Mouse (Mus musculus): ENCODE results near the gene Gm572. TPM values are rescaled to one million over a fixed set of nuclear protein-coding genes. Genes with fewer than 3 reads are reported as not detected.
A peak's percentile ranks its signal among the peaks of the same experiment; 100 is the strongest.

Gm572 gene
- polyA plus RNA-seq, 1 experiment from 2014 or later, result not detected

DNA sequence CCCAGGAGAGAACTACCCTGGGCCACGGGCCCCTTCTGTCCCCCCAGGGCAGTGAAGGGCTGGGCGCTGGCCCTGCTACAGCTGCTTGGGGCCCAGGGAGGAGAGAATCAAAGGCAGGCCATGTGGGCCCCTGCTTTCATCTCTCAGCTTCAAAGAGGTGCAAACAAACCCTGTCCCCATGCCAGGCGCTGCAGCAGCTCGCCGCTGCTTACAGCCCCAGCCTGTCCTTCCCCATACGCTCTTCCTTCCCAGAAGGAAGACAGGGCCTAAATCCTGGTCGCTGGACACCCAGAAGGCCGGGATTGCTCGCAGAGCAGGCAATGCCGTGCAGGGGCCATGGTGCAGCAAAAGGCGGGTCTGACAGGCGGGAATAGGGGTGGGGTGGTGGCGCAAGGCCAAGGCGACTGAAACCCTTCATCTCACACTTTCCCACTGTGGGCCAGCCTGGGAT lies 43.4 kb downstream of the Gm572 start:
- Histone ChIP-seq H3K27me3 (peaks cover 19% of the 10 kb centered on the region; the same call in 1 of the 2 replicates), H3K4me3 (replicated peaks) (no peak overlapping the region), H3K4me1 (replicated peaks) (peaks cover 71% of the 10 kb centered on the region), H3K4me2 (peak overlapping the region; percentile 3; the same call in 1 of the 2 replicates), H3K36me3 (no peaks in the 10 kb centered on the region), H3K9me3 (no peaks in the 10 kb centered on the region), H3K9ac (replicated peaks) (peak overlapping the region; percentile 28; the same call in 1 of the 2 replicates), H3K27ac (peak overlapping the region; percentile 59; the same call in 1 of the 2 replicates)
- 10% methylated on average over 14 of the region's 14 CpGs for WGBS
- no peak for ATAC-seq (ENCODE audit: insufficient number of reproducible peaks, insufficient read depth, low FRiP score, low TSS enrichment, low read depth)

- H3K27ac ChIP-seq, result peak overlapping the region; percentile 50; the same call in 1 of the 2 replicates
- peak; percentile 61 for ATAC-seq (ENCODE audit: insufficient number of reproducible peaks, insufficient read depth, low FRiP score, low TSS enrichment, low read depth)
- peaks cover 18% of the 10 kb centered on the region; the same call in 1 of the 2 replicates for H3K27me3 ChIP-seq
Observed at GRCm38 (mm10) chr4:148688091-148688490, 45.0 kb downstream of the Gm572 start.

DNA sequence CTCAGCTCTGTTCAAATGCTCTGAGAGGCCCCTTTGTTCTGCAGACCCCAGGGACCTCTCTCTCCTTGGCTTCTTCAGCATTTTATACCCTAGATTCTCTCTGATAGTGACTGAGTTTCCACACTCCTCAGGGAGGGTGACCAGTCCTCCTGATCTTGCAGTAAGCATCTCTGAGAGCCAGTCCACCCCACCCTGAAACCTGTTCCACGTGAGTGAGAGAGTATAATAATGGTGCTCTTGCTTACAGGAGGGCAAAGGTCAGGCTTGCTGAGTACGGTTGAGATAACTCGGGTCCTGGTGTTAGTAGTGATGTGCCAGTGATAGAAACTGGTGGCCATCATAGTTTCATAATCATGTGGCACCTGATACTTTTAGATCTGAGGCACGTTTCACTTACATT lies 48.1 kb downstream of the Gm572 start:
- Histone ChIP-seq H3K27me3 (peaks cover 7% of the 10 kb centered on the region; the same call in 1 of the 2 replicates), H3K9ac (replicated peaks) (no peak overlapping the region), H3K4me2 (no peak overlapping the region), H3K9me3 (no peaks in the 10 kb centered on the region), H3K4me1 (replicated peaks) (peaks cover 35% of the 10 kb centered on the region), H3K36me3 (no peaks in the 10 kb centered on the region), H3K27ac (no peak overlapping the region), H3K4me3 (replicated peaks) (no peak overlapping the region)
- 84% methylated on average over 4 of the region's 4 CpGs for WGBS
- no peak for ATAC-seq (ENCODE audit: insufficient number of reproducible peaks, insufficient read depth, low FRiP score, low TSS enrichment, low read depth)

More at GRCm38 (mm10) chr4:148688091-148688490, 45.0 kb downstream of the Gm572 start:
- H3K4me1 ChIP-seq (replicated peaks), result peaks cover 57% of the 10 kb centered on the region
- H3K4me3 ChIP-seq (replicated peaks), result no peak overlapping the region
- no peak overlapping the region for H3K9ac ChIP-seq (replicated peaks)
- H3K4me2 ChIP-seq, result peak overlapping the region; percentile 24
- no peaks in the 10 kb centered on the region for H3K9me3 ChIP-seq
- no peaks in the 10 kb centered on the region for H3K36me3 ChIP-seq
- 11% methylated on average over 2 of the region's 2 CpGs for WGBS

DNA sequence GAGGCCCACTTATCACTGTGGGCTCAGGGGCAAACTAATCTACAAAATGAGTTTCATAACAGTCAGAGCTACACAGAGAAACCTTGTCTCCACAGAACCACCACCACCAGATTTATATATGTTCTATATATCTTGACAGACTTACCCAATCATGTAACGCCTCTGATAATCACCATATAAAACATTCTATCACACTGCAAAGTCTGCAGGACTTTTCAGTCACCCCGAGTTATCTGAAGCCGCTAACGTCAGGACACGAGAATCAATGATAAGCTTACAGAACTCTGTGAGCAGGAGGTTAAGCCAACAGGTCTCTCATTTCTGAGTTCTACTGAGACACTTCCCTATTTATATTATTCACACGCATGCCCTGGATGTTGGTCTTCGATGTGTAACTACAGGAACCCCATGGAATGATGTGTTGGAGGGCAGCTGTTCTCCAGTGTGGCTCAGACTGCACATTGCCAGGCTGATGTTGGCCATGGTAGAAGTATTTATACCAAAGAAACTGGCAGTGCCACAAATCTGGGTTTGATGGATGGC lies 50.4 kb downstream of the Gm572 start:
- H3K27me3 ChIP-seq, result no peaks in the 10 kb centered on the region
- peaks cover 12% of the 10 kb centered on the region for H3K4me1 ChIP-seq (replicated peaks)
- WGBS, result 90% methylated on average over 7 of the region's 7 CpGs
- no peak overlapping the region for H3K9ac ChIP-seq (replicated peaks)
- H3K4me2 ChIP-seq, result no peak overlapping the region
- no peak overlapping the region for H3K27ac ChIP-seq
- no peak overlapping the region for H3K4me3 ChIP-seq (replicated peaks)
- no peaks in the 10 kb centered on the region for H3K9me3 ChIP-seq
- no peaks in the 10 kb centered on the region for H3K36me3 ChIP-seq
- no peak for ATAC-seq (ENCODE audit: insufficient number of reproducible peaks, insufficient read depth, low FRiP score, low TSS enrichment, low read depth)

GRCm38 (mm10) chr4:148704756-148705155 lies 61.6 kb downstream of the Gm572 start:
- Histone ChIP-seq H3K27ac (no peak overlapping the region), H3K36me3 (no peaks in the 10 kb centered on the region), H3K4me3 (replicated peaks) (no peak overlapping the region), H3K27me3 (peaks cover 10% of the 10 kb centered on the region), H3K9ac (replicated peaks) (no peak overlapping the region), H3K9me3 (no peaks in the 10 kb centered on the region), H3K4me1 (replicated peaks) (peaks cover 21% of the 10 kb centered on the region), H3K4me2 (no peak overlapping the region)
- ATAC-seq (ENCODE audit: insufficient number of reproducible peaks, insufficient read depth, low FRiP score, low TSS enrichment, low read depth), result no peak
- 38% methylated on average over 3 of the region's 3 CpGs for WGBS

DNA sequence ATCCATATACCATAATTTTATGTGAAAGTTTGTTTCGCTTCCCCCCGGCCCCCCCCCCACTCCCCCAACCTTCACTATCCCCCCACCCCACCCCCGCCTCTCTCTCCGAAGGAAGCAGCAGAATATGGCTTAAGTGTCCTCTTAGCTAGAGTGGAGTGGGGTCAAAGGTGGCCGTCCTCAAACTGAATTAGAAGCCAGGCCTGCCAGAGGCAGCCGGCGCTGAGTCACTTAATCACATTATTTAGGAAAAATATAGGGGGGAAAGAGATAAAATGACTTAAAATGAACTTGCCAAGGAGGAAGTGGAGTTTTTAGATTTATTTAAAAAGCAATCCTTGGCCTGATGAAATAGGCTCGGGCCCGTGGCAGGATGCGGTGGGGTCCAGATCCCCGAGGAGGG lies 65.7 kb downstream of the Gm572 start:
- Histone ChIP-seq H3K4me3 (replicated peaks) (no peak overlapping the region), H3K9ac (replicated peaks) (no peak overlapping the region), H3K4me1 (replicated peaks) (peaks cover 33% of the 10 kb centered on the region), H3K4me2 (no peak overlapping the region), H3K36me3 (no peaks in the 10 kb centered on the region), H3K27ac (no peak overlapping the region), H3K9me3 (no peaks in the 10 kb centered on the region), H3K27me3 (peaks cover 23% of the 10 kb centered on the region)
- no peak for ATAC-seq (ENCODE audit: insufficient number of reproducible peaks, insufficient read depth, low FRiP score, low TSS enrichment, low read depth)
- WGBS, result 34% methylated on average over 11 of the region's 11 CpGs

DNA sequence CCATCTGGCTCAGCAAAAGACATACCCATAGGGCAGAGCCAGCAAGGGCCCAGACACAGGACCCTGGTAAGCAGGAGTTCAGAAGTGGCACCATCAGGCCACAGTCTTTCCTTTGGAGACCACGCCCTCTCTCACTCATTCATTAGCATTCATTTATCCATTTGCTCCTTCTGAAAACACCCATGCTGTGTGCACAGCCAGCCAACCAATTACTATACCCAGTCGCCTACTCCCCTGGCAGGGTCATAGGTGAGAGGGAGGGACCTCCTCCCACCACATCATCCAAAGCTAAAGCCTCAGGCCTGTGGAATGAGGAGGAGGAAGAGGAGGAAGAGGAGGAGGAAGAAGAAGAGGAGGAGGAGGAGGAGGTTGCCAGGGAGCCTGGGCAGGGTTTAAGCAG lies 67.3 kb downstream of the Gm572 start:
- no peak overlapping the region for H3K4me2 ChIP-seq
- peaks cover 32% of the 10 kb centered on the region for H3K4me1 ChIP-seq (replicated peaks)
- no peaks in the 10 kb centered on the region for H3K9me3 ChIP-seq
- no peak overlapping the region for H3K4me3 ChIP-seq (replicated peaks)
- H3K27me3 ChIP-seq, result peaks cover 31% of the 10 kb centered on the region
- 65% methylated on average over 2 of the region's 2 CpGs for WGBS
- H3K36me3 ChIP-seq, result no peaks in the 10 kb centered on the region
- no peak overlapping the region for H3K27ac ChIP-seq
- ATAC-seq (ENCODE audit: insufficient number of reproducible peaks, insufficient read depth, low FRiP score, low TSS enrichment, low read depth), result no peak
- H3K9ac ChIP-seq (replicated peaks), result no peak overlapping the region

DNA sequence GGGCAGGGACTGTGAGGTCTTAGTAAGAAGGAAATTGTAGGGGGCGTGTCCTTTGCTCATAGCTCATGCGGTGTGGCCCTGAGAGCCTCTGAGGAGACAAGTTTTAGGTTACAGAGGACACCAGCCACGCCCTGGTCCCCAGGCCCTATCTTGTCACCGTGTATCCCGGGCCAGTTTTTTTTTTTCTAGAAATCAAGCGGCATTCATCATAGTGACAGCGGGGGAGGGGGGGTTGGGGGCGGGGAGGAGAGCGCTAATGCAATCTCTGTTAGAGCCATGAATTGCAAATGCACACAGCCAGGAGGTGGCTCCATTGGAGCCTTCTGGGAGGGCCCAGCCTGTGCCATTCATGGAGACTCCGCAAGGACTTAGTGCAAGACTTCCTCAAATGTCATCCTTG lies 68.2 kb downstream of the Gm572 start:
- Histone ChIP-seq H3K4me1 (replicated peaks) (peaks cover 30% of the 10 kb centered on the region), H3K9me3 (no peaks in the 10 kb centered on the region), H3K27me3 (peaks cover 28% of the 10 kb centered on the region), H3K36me3 (no peaks in the 10 kb centered on the region), H3K4me2 (no peak overlapping the region), H3K4me3 (replicated peaks) (no peak overlapping the region), H3K9ac (replicated peaks) (no peak overlapping the region), H3K27ac (no peak overlapping the region)
- 5% methylated on average over 9 of the region's 10 CpGs for WGBS
- no peak for ATAC-seq (ENCODE audit: insufficient number of reproducible peaks, insufficient read depth, low FRiP score, low TSS enrichment, low read depth)

DNA sequence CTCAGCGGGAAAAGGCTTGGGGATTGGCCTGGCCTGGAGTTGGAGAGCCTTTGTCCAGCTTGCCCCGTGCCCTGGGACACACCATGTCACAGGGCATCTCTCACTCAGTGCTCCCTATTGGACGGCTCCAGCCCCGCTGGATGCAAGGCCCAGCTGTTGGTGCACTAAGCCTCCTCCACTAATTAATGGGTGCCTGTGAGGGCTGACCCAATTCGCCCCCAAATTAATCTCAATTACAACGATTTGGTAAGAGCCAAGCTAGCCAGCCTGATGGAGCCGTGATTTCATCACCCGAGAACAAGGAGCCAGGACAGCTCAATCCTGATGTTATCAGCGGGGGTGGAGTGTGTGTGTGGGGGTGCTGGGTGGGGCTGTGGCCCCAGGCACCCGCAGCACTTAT lies 69.5 kb downstream of the Gm572 start:
- H3K27me3 ChIP-seq, result peaks cover 27% of the 10 kb centered on the region
- no peaks in the 10 kb centered on the region for H3K36me3 ChIP-seq
- no peak overlapping the region for H3K4me3 ChIP-seq (replicated peaks)
- WGBS, result 34% methylated on average over 10 of the region's 10 CpGs
- H3K27ac ChIP-seq, result no peak overlapping the region
- ATAC-seq (ENCODE audit: insufficient number of reproducible peaks, insufficient read depth, low FRiP score, low TSS enrichment, low read depth), result no peak; the same call in 1 of the 2 replicates
- H3K9me3 ChIP-seq, result no peaks in the 10 kb centered on the region
- peaks cover 30% of the 10 kb centered on the region for H3K4me1 ChIP-seq (replicated peaks)
- no peak overlapping the region for H3K9ac ChIP-seq (replicated peaks)
- H3K4me2 ChIP-seq, result no peak overlapping the region

DNA sequence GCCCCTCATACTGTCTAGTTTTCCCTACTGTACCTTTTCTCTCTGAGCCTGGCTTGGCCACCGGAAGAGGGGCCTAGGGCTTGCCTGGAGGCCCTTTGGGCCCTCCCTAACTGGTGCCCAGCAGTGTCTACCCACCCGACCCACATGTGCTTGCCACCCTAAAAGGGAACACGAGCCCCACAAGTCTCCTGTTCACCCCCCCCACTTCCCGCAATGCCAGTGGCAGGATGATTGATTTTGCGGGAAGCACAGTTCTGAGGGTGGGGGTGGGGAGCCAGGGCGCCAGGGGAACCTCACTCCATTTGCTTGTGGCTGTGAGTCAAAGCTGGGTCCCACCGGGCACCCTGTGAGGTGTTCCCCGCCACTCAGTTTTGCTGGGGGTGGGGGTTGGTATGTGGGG lies 70.9 kb downstream of the Gm572 start:
- peaks cover 28% of the 10 kb centered on the region for H3K4me1 ChIP-seq (replicated peaks)
- ATAC-seq (ENCODE audit: insufficient number of reproducible peaks, insufficient read depth, low FRiP score, low TSS enrichment, low read depth), result no peak
- WGBS, result 57% methylated on average over 8 of the region's 8 CpGs
- no peaks in the 10 kb centered on the region for H3K36me3 ChIP-seq
- H3K9ac ChIP-seq (replicated peaks), result peak overlapping the region; percentile 23
- no peak overlapping the region for H3K4me2 ChIP-seq
- H3K27me3 ChIP-seq, result peaks cover 21% of the 10 kb centered on the region
- no peak overlapping the region for H3K27ac ChIP-seq
- no peak overlapping the region for H3K4me3 ChIP-seq (replicated peaks)
- no peaks in the 10 kb centered on the region for H3K9me3 ChIP-seq

DNA sequence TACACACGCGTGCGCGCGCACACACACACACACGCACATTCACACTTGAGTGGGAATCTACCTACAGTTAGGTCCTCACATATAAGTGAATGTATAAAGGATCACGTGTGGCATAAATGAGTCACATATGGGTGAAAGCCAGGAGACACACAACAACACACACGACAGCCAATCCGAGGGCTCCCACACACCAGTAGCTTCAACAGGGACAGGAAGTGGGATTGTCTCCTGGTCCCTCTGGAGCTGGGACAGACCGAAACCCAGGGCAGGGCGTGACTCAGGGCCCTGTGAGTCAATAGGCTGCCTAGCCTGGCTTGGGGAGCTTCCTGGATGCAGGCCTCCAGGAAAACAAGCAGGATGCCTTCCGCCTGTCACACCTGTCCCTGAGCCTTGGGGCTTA lies 71.6 kb downstream of the Gm572 start:
- Histone ChIP-seq H3K36me3 (no peaks in the 10 kb centered on the region), H3K9ac (replicated peaks) (no peak overlapping the region), H3K27ac (no peak overlapping the region), H3K27me3 (peaks cover 25% of the 10 kb centered on the region), H3K9me3 (no peaks in the 10 kb centered on the region), H3K4me3 (replicated peaks) (no peak overlapping the region), H3K4me2 (no peak overlapping the region), H3K4me1 (replicated peaks) (peaks cover 30% of the 10 kb centered on the region)
- 86% methylated on average over 12 of the region's 12 CpGs for WGBS
- no peak for ATAC-seq (ENCODE audit: insufficient number of reproducible peaks, insufficient read depth, low FRiP score, low TSS enrichment, low read depth)

DNA sequence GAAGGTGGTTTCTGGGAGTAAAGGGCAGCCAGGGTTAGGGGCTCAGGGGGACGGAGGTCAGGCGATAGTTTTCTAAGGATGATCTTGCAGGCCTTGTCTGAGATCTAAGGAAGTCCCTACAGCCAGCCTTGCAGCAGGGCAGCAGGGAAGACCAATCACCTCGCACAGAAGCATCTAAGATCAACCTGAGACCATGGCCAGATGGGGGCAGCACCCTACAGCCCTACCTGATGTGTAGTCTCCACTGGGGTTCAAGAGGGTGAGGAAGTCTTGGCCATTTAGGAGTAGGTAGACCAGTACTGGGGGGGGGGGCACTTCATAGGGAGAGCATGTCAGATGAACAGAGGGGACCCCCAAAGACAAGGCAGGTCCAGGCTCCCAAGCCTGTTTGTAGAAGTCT lies 72.3 kb downstream of the Gm572 start:
- Histone ChIP-seq H3K4me1 (replicated peaks) (peaks cover 32% of the 10 kb centered on the region), H3K27ac (no peak overlapping the region), H3K27me3 (peaks cover 25% of the 10 kb centered on the region), H3K4me3 (replicated peaks) (no peak overlapping the region), H3K9ac (replicated peaks) (no peak overlapping the region), H3K9me3 (no peaks in the 10 kb centered on the region), H3K36me3 (no peaks in the 10 kb centered on the region), H3K4me2 (no peak overlapping the region)
- ATAC-seq (ENCODE audit: insufficient number of reproducible peaks, insufficient read depth, low FRiP score, low TSS enrichment, low read depth), result no peak
- WGBS, result 46% methylated on average over 3 of the region's 3 CpGs
